Mouse (Mus musculus): ENCODE data around the gene Fkbp2. TPM values are rescaled to one million over a fixed set of nuclear protein-coding genes. Genes with fewer than 3 reads are reported as not detected.

Gene Fkbp2
- polyA plus RNA-seq, 1 experiment from 2014 or later = 128 TPM

GRCm38 (mm10) chr19:6951381-6951968 is 28.8 kb downstream of the Fkbp2 start:
- DNase-seq (ENCODE audit: low spot score) (peak; percentile 98), ATAC-seq (replicated peaks; ENCODE audit: low FRiP score, low read depth) (peak; percentile 71)
- H3K27ac ChIP-seq = peak overlapping the region; percentile 96
- H3K36me3 ChIP-seq (ENCODE audit: insufficient read depth, low read length) = peaks cover 26% of the 10 kb centered on the region; the same call in 1 of the 2 replicates
- H3K4me2 ChIP-seq (ENCODE audit: low read length) = peak overlapping the region; percentile 67
- 0 out of 2 replicates have a peak, but pooled peaks have one; percentile 0 for TF ChIP-seq CTCF (IDR thresholded peaks at IDR 0.05; ENCODE audit: low read depth)
- no peaks in the 10 kb centered on the region for H3K9me3 ChIP-seq (replicated peaks; ENCODE audit: low read length)
- H3K4me3 ChIP-seq (replicated peaks; ENCODE audit: low read depth, low read length) = peak overlapping the region; percentile 58
- under 1% methylated on average over 35 of the region's 35 CpGs for WGBS
- H3K27me3 ChIP-seq (ENCODE audit: insufficient read depth, low read length) = no peaks in the 10 kb centered on the region
- H3K9ac ChIP-seq (ENCODE audit: low read depth, low read length) = peak overlapping the region; percentile 67
- H3K4me1 ChIP-seq (replicated peaks; ENCODE audit: insufficient read depth, low read length) = peaks cover 8% of the 10 kb centered on the region; the same call in 1 of the 2 replicates

GRCm38 (mm10) chr19:6950613-6951153 is 29.6 kb downstream of the Fkbp2 start:
- DNase-seq (ENCODE audit: low spot score) (peak; percentile 88), ATAC-seq (replicated peaks; ENCODE audit: low FRiP score, low read depth) (peak; percentile 15)
- Histone ChIP-seq H3K4me3 (replicated peaks; ENCODE audit: low read depth, low read length) (peak overlapping the region; percentile 58), H3K36me3 (ENCODE audit: insufficient read depth, low read length) (peaks cover 26% of the 10 kb centered on the region; the same call in 1 of the 2 replicates), H3K27me3 (ENCODE audit: insufficient read depth, low read length) (no peaks in the 10 kb centered on the region), H3K27ac (peak overlapping the region; percentile 96), H3K4me2 (ENCODE audit: low read length) (peak overlapping the region; percentile 67), H3K9me3 (replicated peaks; ENCODE audit: low read length) (no peaks in the 10 kb centered on the region), H3K4me1 (replicated peaks; ENCODE audit: insufficient read depth, low read length) (peaks cover 8% of the 10 kb centered on the region; the same call in 1 of the 2 replicates), H3K9ac (ENCODE audit: low read depth, low read length) (peak overlapping the region; percentile 67)
- TF ChIP-seq CTCF (IDR thresholded peaks at IDR 0.05; ENCODE audit: low read depth) = no peak
- under 1% methylated on average over 28 of the region's 28 CpGs for WGBS

- no peak for TF ChIP-seq CTCF (IDR thresholded peaks at IDR 0.05; ENCODE audit: low read depth)
- Histone ChIP-seq H3K4me3 (replicated peaks; ENCODE audit: low read depth, low read length) (peak overlapping the region; percentile 58; the same call in 1 of the 2 replicates), H3K4me2 (ENCODE audit: low read length) (peak overlapping the region; percentile 67), H3K4me1 (replicated peaks; ENCODE audit: insufficient read depth, low read length) (peaks cover 8% of the 10 kb centered on the region; the same call in 1 of the 2 replicates), H3K27me3 (ENCODE audit: insufficient read depth, low read length) (no peaks in the 10 kb centered on the region), H3K9me3 (replicated peaks; ENCODE audit: low read length) (no peaks in the 10 kb centered on the region), H3K9ac (ENCODE audit: low read depth, low read length) (peak overlapping the region; percentile 67; the same call in 1 of the 2 replicates), H3K27ac (peak overlapping the region; percentile 96), H3K36me3 (ENCODE audit: insufficient read depth, low read length) (peaks cover 20% of the 10 kb centered on the region; the same call in 1 of the 2 replicates)
- WGBS = 50% methylated on average over 5 of the region's 5 CpGs
- no peak for ATAC-seq (replicated peaks; ENCODE audit: low FRiP score, low read depth)
- DNase-seq (ENCODE audit: low spot score) = no peak
These were observed 30.4 kb downstream of the Fkbp2 start for GRCm38 (mm10) chr19:6949951-6950350.

- Histone ChIP-seq H3K4me1 (replicated peaks; ENCODE audit: insufficient read depth, low read length) (peaks cover 8% of the 10 kb centered on the region; the same call in 1 of the 2 replicates), H3K27ac (no peak overlapping the region), H3K9ac (ENCODE audit: low read depth, low read length) (no peak overlapping the region), H3K9me3 (replicated peaks; ENCODE audit: low read length) (no peaks in the 10 kb centered on the region), H3K27me3 (ENCODE audit: insufficient read depth, low read length) (no peaks in the 10 kb centered on the region), H3K36me3 (ENCODE audit: insufficient read depth, low read length) (peaks cover 17% of the 10 kb centered on the region; the same call in 1 of the 2 replicates), H3K4me3 (replicated peaks; ENCODE audit: low read depth, low read length) (no peak overlapping the region), H3K4me2 (ENCODE audit: low read length) (no peak overlapping the region)
- no peak for TF ChIP-seq CTCF (IDR thresholded peaks at IDR 0.05; ENCODE audit: low read depth)
- DNase-seq (ENCODE audit: low spot score) = no peak
- ATAC-seq (replicated peaks; ENCODE audit: low FRiP score, low read depth) = no peak
- 94% methylated on average over 5 of the region's 5 CpGs for WGBS
These were observed 30.8 kb downstream of the Fkbp2 start for GRCm38 (mm10) chr19:6949532-6949931.

GRCm38 (mm10) chr19:6948186-6948585 is 32.1 kb downstream of the Fkbp2 start:
- no peak for ATAC-seq (replicated peaks; ENCODE audit: low FRiP score, low read depth)
- H3K27me3 ChIP-seq (ENCODE audit: insufficient read depth, low read length) = no peaks in the 10 kb centered on the region
- no peak overlapping the region for H3K9ac ChIP-seq (ENCODE audit: low read depth, low read length)
- 78% methylated on average over 4 of the region's 4 CpGs for WGBS
- no peak overlapping the region for H3K4me2 ChIP-seq (ENCODE audit: low read length)
- no peak overlapping the region for H3K27ac ChIP-seq
- H3K4me1 ChIP-seq (replicated peaks; ENCODE audit: insufficient read depth, low read length) = peaks cover 8% of the 10 kb centered on the region; the same call in 1 of the 2 replicates
- peaks cover 9% of the 10 kb centered on the region; the same call in 1 of the 2 replicates for H3K36me3 ChIP-seq (ENCODE audit: insufficient read depth, low read length)
- DNase-seq (ENCODE audit: low spot score) = no peak
- TF ChIP-seq CTCF (IDR thresholded peaks at IDR 0.05; ENCODE audit: low read depth) = no peak
- H3K9me3 ChIP-seq (replicated peaks; ENCODE audit: low read length) = no peaks in the 10 kb centered on the region
- H3K4me3 ChIP-seq (replicated peaks; ENCODE audit: low read depth, low read length) = no peak overlapping the region

GRCm38 (mm10) chr19:6947742-6948141 is 32.6 kb downstream of the Fkbp2 start:
- no peak for TF ChIP-seq CTCF (IDR thresholded peaks at IDR 0.05; ENCODE audit: low read depth)
- no peak overlapping the region for H3K4me2 ChIP-seq (ENCODE audit: low read length)
- H3K27me3 ChIP-seq (ENCODE audit: insufficient read depth, low read length) = no peaks in the 10 kb centered on the region
- ATAC-seq (replicated peaks; ENCODE audit: low FRiP score, low read depth) (no peak), DNase-seq (ENCODE audit: low spot score) (no peak)
- no peak overlapping the region for H3K4me3 ChIP-seq (replicated peaks; ENCODE audit: low read depth, low read length)
- no peak overlapping the region for H3K27ac ChIP-seq
- peaks cover 11% of the 10 kb centered on the region; the same call in 1 of the 2 replicates for H3K4me1 ChIP-seq (replicated peaks; ENCODE audit: insufficient read depth, low read length)
- 46% methylated on average over 4 of the region's 4 CpGs for WGBS
- H3K9me3 ChIP-seq (replicated peaks; ENCODE audit: low read length) = no peaks in the 10 kb centered on the region
- peaks cover 9% of the 10 kb centered on the region; the same call in 1 of the 2 replicates for H3K36me3 ChIP-seq (ENCODE audit: insufficient read depth, low read length)
- no peak overlapping the region for H3K9ac ChIP-seq (ENCODE audit: low read depth, low read length)
